Mouse (Mus musculus): Measurements from ENCODE around the gene Clip2.

DNA sequence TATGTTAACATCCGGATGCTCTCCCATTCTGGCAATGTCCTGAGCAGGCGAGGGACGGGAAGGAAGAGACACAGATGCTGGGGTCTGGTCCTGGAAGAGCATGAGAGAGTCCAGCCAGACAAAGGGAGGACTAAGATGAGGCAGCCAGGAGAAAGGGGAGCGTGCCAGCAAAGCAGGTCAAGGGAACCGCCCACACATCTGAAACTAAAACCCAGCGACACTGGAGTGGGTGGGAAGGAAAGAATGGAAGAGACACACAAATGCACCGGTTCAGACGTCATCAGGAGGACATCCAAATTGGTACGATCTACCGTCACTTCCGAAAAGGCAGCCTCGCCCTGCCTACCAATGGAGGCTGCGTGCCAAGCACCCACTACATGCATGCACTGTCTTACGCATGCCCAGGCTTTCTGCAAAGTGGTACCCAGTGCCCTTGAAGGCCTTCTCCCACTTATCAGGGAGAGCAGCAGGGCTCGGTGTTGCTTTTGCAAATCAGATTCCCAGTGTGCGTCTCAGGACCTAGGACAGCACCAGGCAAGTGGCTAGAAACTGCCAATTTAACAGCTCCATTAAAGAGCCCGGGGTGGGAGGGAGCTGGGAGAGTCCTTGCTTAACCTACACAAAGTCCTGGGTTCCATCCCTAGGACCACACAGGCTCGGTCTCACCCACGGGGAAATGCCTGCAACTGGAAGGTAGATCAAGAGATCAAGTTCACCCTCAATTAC, 7.6 kb downstream of the Clip2 start:
- TF ChIP-seq POLR2A (IDR thresholded peaks at IDR 0.05; ENCODE audit: borderline replicate concordance, extremely low read depth, low read depth, low read length) (no peak), CTCF (IDR thresholded peaks at IDR 0.05; ENCODE audit: insufficient read depth, low read length) (no peak)
